Mouse (Mus musculus): Measurements from ENCODE around the gene Ccdc187.

Gene Ccdc187

DNA sequence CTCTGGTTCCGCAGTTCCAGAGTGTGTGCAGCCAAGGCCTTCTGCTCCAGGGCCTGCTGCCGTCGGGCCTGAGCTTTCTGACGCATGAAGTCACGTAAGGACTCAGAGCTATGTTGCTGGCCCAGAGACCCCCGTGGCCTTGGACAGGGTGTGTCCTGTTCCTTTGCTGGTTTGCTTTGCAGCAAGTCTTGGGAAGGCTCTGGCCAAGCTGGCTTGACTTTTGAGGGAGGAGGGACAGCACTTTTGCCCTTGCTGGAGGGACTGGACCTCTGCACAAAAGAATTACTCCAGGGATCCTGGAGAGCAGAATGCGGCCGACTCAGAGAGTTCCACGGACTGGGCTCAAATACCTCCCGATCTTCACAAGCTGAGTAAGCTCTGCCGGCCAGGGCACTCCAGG, 13.8 kb downstream of the Ccdc187 start:
- in situ Hi-C loops (cut with MboI, MseI) = loop anchor here (10.0 kb wide), 2 partner anchors 516 to 894 kb away; partner anchors contain the start of gene Lcn3

DNA sequence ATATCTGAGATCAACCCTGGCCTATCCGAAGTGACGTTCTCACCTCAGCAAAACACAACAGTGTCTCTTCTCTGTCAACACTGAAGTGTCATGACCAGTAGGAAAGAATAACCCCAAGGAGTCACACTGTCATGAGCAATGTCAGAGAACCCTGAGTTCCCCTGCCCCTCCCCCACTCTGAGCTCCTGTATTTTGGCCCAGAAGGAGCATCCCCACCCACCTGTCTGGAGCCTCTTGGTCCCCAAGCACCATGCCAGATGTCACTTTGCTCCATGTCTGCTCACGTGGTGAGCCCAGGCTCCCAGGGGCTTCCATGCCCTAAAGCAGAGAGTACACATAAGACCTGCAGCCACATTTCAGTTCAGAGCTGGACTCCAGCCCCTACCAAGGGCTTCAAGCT, 14.6 kb downstream of the Ccdc187 start:
- in situ Hi-C loops (cut with MboI, MseI) = loop anchor here (10.0 kb wide), 2 partner anchors 515 to 895 kb away; partner anchors contain the start of gene Lcn3

DNA sequence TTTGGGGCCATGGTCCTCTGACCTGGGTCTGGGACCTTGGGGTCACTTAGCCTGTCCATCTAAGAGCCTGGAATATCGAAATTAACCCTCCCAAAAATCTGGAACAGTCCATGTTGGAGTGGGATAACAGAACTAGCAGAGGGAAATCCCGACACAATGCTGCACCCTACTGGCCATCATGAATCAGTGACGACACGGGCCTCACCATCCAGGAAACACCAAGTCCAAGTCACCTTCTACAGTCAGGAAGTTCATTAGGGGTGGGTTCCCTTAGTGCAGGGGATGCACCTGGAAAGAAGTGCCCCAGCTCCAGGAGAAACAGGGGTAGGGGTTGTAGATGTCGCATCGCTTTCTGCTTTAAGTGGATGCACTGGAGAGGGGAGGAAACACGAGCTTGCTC, 20.7 kb downstream of the Ccdc187 start:
- in situ Hi-C loops (cut with MboI, MseI) = no loop called here

DNA sequence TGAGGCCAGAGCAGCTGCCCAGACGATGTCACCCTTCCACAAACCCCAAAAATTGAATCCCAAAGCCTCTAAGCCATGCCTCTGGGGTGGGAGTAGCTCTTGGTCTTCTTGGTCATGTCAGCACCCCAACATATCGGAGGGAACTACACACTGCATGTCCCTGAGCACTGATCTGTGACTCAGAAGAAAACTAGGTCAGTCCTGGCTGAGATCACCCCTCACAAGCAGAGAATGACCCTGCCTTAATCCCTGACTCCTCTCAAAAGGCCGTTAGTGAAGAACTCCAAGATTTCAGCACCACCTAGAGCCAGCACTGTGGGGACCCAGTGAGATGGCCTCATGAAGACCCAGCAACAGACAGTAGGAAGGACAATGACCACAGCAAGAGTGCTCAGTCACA, 26.1 kb downstream of the Ccdc187 start:
- in situ Hi-C loops (cut with MboI, MseI) = loop anchor here (5.0 kb wide), 1 partner anchor 56 kb away; no protein-coding TSS in a partner anchor

- in situ Hi-C loops (cut with MboI, MseI) = loop anchor here (5.0 kb wide), 1 partner anchor 54 kb away; no protein-coding TSS in a partner anchor
Measured at GRCm38 (mm10) chr2:26266066-26266742, 28.2 kb downstream of the Ccdc187 start.

DNA sequence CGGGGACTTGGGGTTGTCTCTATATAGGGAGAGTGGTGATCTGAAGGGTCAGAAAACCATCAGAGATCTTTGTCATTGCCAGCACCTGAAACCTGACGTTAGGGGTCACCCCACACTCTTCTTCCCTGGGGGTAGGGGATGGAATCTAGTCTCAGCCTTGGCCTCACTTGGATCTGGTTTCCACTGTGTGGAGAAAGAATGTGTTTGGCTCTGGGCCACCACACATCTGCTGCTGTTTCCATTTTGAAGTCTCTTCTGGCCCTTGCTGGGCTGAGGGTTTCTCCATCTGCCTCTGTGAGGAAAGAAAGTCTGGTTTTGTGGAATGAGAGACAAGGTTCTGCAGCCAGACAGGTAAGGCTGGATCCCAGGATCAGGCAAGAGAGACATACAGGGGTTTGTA, 29.3 kb downstream of the Ccdc187 start:
- in situ Hi-C loops (cut with MboI, MseI) = loop anchor here (5.0 kb wide), 1 partner anchor 53 kb away; no protein-coding TSS in a partner anchor

- in situ Hi-C loops (cut with MboI, MseI) = loop anchor here (5.0 kb wide), 1 partner anchor 52 kb away; no protein-coding TSS in a partner anchor
Measured at GRCm38 (mm10) chr2:26264646-26265045, 29.7 kb downstream of the Ccdc187 start.

- in situ Hi-C loops (cut with MboI, MseI) = no loop called here
Measured at GRCm38 (mm10) chr2:26257315-26258096, 36.9 kb downstream of the Ccdc187 start.

GRCm38 (mm10) chr2:26254816-26255215, 39.5 kb downstream of the Ccdc187 start:
- in situ Hi-C loops (cut with MboI, MseI) = no loop called here

GRCm38 (mm10) chr2:26252514-26253206, 41.7 kb downstream of the Ccdc187 start:
- in situ Hi-C loops (cut with MboI, MseI) = no loop called here

GRCm38 (mm10) chr2:26247531-26247930, 46.8 kb downstream of the Ccdc187 start:
- in situ Hi-C loops (cut with MboI, MseI) = no loop called here

DNA sequence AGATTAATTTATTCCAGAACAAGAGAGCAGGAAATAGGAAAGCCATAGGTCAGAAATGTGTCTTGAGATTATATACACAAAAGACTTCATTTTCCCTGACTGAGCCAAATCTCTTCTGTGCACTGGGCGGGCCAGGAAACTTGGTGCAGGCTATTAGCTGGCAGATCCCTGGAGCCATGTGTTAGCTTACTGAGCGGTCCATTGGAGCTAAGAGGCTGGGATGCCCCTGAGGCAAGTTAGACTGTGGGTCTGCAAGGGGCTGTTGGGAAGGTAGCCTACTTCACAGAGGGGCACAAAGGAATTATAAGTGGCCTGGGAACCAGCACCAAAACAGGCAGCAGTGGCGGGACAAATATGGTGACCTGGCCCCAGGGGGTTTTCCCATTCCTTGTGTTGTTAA, 53.5 kb downstream of the Ccdc187 start:
- in situ Hi-C loops (cut with MboI, MseI) = no loop called here

DNA sequence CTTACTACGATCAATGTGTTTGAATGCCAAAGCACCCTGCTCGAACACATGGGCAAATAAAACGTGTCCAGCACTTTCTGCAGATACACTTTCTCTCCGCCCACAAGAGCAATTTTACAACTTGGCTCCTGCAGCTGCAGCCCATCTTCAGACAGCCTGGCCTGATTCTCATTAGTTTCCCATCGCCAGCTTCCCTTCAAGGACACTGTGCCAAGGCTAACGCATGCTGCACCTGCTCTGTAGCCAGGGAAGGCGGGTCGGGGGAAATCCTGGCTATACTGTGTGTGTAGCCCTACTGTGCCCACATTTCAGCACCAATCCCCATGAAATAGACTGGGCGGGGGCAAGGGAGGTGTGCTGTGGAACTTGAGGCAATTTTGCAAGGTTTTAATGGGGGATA, 54.0 kb downstream of the Ccdc187 start:
- in situ Hi-C loops (cut with MboI, MseI) = no loop called here

- in situ Hi-C loops (cut with MboI, MseI) = loop anchor here (10.0 kb wide), 1 partner anchor 253 kb away; the partner anchor contains the start of gene Camsap1
Measured at GRCm38 (mm10) chr2:26237290-26237782, 57.0 kb downstream of the Ccdc187 start, which contains the start of gene Qsox2. Gene Qsox2, minus strand, starts transcription at chr2:26237525.

DNA sequence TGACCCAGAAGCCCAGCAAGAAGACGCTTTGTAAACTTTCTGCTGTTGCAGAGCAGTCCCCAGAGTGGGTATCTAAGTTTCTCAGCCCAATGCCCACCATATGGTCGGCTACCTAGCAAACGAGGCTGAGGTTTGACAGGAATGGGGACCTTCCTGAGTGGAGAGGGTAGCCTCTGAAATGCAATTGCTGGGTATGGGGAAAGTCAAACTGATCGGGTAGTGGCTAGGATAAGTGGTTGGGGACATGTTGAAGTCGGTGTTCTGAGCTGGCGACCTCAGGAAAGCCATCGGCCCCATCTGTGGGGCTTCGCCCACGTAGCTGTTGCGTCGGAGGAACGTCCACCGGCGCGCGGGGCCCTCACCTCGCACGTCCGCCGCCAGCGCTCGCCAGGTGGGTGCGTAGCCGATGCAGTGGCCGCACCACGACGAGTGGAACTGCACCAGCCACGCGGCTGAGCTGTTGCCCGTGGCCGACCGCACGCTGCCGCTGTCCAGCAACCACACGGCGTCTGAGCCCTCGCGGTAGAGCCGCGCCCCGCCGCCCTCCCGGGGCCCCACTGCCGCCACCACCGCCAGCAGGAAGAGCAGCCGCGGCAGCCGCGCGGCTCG, 57.6 kb downstream of the Ccdc187 start:
- in situ Hi-C loops (cut with MboI, MseI) = loop anchor here (10.0 kb wide), 1 partner anchor 252 kb away; the partner anchor contains the start of gene Camsap1

DNA sequence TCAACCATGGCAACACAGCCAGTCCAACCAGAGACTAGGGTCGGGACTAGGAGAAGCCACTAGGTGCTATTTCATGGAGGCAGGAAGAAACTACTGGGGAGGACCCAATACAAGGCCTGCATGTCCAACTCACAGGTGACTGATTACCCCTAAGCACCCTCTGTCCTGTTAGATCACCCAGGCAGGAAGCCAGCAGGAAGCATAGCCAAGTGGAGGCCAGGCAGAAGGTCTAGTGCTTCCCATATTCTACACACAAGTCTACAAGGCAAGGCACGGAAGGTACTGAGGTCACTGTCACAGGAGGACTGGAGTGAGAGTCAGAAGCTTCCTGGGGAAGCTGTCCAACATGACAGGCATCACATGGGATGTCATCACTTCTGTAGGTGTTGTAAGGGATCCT, 59.6 kb downstream of the Ccdc187 start:
- in situ Hi-C loops (cut with MboI, MseI) = loop anchor here (5.0 to 10.0 kb wide), 2 partner anchors 82 to 250 kb away; partner anchors contain the start of gene Camsap1

DNA sequence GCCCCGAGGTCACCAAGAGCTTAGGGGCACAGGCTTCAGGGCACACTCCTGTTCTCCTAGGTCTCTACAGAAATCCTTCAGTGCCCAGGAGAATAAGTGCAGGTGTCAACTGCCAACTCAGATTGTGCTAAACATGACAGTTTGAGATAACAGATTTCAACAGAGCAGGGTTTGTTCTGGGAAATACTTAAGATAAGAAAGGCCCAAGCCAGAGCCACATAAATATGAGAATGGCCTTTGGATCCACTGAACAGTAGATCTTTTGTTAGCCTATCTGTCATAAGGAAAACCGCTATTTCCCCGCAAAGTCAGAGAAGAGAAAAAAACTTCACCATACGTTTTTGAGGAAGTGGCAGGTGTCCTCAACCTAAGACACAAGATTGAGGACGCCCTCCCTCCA, 60.1 kb downstream of the Ccdc187 start:
- in situ Hi-C loops (cut with MboI, MseI) = loop anchor here (5.0 to 10.0 kb wide), 2 partner anchors 82 to 249 kb away; partner anchors contain the start of gene Camsap1

GRCm38 (mm10) chr2:26231366-26231765, 63.0 kb downstream of the Ccdc187 start:
- in situ Hi-C loops (cut with MboI, MseI) = loop anchor here (5.0 to 10.0 kb wide), 2 partner anchors 79 to 247 kb away; partner anchors contain the start of gene Camsap1

GRCm38 (mm10) chr2:26230253-26230652, 64.1 kb downstream of the Ccdc187 start:
- in situ Hi-C loops (cut with MboI, MseI) = loop anchor here (5.0 to 10.0 kb wide), 2 partner anchors 78 to 245 kb away; partner anchors contain the start of gene Camsap1

GRCm38 (mm10) chr2:26227788-26228187, 66.6 kb downstream of the Ccdc187 start:
- in situ Hi-C loops (cut with MboI, MseI) = no loop called here

- in situ Hi-C loops (cut with MboI, MseI) = no loop called here
Measured at GRCm38 (mm10) chr2:26225242-26225641, 69.1 kb downstream of the Ccdc187 start.
